Mouse (Mus musculus) hindbrain, embryonic 16.5 days (tissue): ENCODE measurements at regions not wholly inside any gene's neighbourhood (a gene's known extent, or its start where the extent isn't known, plus 50 kb on each side); places are given as distances from the start of the nearest gene placed in this dataset.

ENCODE experiments used
- ATAC-seq: fragments of 200-750 bp; cut with Nextera tagmentation; 2 replicates; pipeline ENCODE4 v1.8.0; 2017; ENCODE audit warnings: moderate TSS enrichment, moderate library complexity
- H3K27ac ChIP-seq: fragments of 300-500 bp; sonication (generic); 2 replicates; pipeline ENCODE4 v1.5.1; 2014; ENCODE audit warnings: low read depth, mild to moderate bottlenecking, control low read depth, low read length, moderate library complexity
- H3K27me3 ChIP-seq: fragments of 300-500 bp; sonication (generic); replicated peaks from 2 replicates; pipeline ENCODE4 v1.6.1; 2014; ENCODE audit warnings: low read length; ENCODE audit not compliant: control insufficient read depth, insufficient read depth
- H3K36me3 ChIP-seq: fragments of 300-500 bp; sonication (generic); 2 replicates; pipeline ENCODE4 v1.6.1; 2014; ENCODE audit warnings: mild to moderate bottlenecking, low read length, moderate library complexity, mixed read lengths; ENCODE audit not compliant: control insufficient read depth, insufficient read depth
- H3K4me1 ChIP-seq: fragments of 300-500 bp; sonication (generic); 2 replicates; pipeline ENCODE4 v1.6.1; 2014; ENCODE audit warnings: low read depth, low read length; ENCODE audit not compliant: control insufficient read depth, insufficient read depth
- H3K4me2 ChIP-seq: fragments of 300-500 bp; sonication (generic); 2 replicates; pipeline ENCODE4 v1.6.1; 2014; ENCODE audit warnings: mild to moderate bottlenecking, low read length, control low read depth, moderate library complexity
- H3K4me3 ChIP-seq: fragments of 300-500 bp; sonication (generic); 2 replicates; pipeline ENCODE4 v1.5.1; 2014; ENCODE audit warnings: mild to moderate bottlenecking, low read length, control low read depth, moderate library complexity
- H3K9ac ChIP-seq: fragments of 300-500 bp; sonication (generic); 2 replicates; pipeline ENCODE4 v1.6.1; 2014; ENCODE audit warnings: low read depth, mild to moderate bottlenecking, control low read depth, low read length, moderate library complexity
- H3K9me3 ChIP-seq: fragments of 300-500 bp; sonication (generic); 2 replicates; pipeline ENCODE4 v1.6.1; 2014; ENCODE audit warnings: mild to moderate bottlenecking, low read length, moderate library complexity; ENCODE audit not compliant: control insufficient read depth
- WGBS: fragments of 180-500 bp; shearing (Covaris S2); extraction: QIAGEN DNeasy Blood & Tissue Kit; methylation state at CpG from one replicate; pipeline ENCODE4 v1.1.7; 2014; 5-methylcytosine and 5-hydroxymethylcytosine counted together

DNA sequence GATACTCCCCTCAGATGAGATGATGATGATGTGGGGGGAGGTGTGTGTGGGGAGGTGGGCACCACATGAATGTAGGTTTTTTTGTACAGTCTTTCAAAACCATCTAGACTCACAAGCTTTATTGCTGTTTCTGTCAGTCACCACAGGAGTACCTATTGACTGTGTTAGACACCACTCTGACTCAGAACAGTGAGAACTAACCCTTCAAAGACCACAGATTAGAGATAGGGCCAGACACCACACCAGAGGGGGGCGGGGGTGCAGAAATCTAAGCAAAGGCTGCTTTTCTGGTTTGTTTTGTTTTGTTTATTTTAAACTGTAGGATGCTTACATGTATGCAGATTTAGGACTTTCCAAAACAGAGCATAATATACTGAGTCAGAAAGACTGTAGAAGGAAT is 1594.0 kb downstream of the 4930444P10Rik start:
- Histone ChIP-seq H3K9ac (no peak overlapping the region), H3K9me3 (no peaks in the 10 kb centered on the region), H3K27ac (no peak overlapping the region), H3K4me3 (no peak overlapping the region), H3K36me3 (no peaks in the 10 kb centered on the region), H3K4me2 (no peak overlapping the region), H3K4me1 (no peaks in the 10 kb centered on the region), H3K27me3 (peaks cover 8% of the 10 kb centered on the region)
- 83% methylated on average over 1 of the region's 1 CpGs for WGBS
- no peak for ATAC-seq

DNA sequence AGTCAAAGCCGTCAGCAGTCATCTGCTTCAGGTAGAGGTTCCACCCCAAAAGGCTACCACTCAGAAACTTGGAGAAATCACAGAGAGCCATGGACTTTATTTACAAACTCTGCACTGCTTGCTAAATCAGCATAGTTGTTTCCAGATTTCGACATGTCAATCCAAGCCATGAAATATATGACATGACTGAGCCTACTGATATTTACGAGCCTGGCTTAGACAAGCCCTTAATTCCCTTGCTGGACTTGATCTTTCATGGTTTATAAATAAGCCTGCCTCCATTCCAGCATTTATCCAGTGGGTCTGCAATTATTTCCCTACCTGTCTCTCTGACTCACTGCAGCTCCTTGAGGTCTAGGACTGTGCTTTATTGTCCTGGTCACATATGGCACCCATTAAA is 1603.1 kb downstream of the 4930444P10Rik start:
- H3K4me3 ChIP-seq: no peak overlapping the region
- WGBS: 85% methylated on average over 3 of the region's 3 CpGs
- H3K27ac ChIP-seq: no peak overlapping the region
- H3K27me3 ChIP-seq: no peaks in the 10 kb centered on the region
- no peak for ATAC-seq
- no peak overlapping the region for H3K9ac ChIP-seq
- no peaks in the 10 kb centered on the region for H3K4me1 ChIP-seq
- H3K36me3 ChIP-seq: no peaks in the 10 kb centered on the region
- no peak overlapping the region for H3K4me2 ChIP-seq
- H3K9me3 ChIP-seq: no peaks in the 10 kb centered on the region

DNA sequence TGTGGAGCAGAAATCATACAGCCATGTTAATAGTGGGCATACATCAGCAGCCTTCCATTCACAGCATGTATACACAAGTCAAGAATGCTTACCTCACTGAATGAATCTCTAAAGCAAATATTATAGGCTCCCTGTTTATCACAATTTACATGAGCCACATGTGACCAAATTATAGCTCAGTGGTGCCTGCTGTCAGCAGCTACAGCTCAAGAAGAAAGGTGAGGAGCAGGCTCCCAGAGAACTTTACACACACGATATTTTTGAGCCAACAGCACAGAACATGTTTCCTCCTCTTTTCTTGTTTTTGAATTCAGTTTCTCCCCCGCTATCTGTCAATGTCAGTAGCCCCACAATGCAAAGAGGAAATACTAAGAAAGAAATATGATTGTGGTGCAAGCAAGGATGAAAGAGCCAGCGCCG is 1605.4 kb downstream of the 4930444P10Rik start:
- H3K27ac ChIP-seq: no peak overlapping the region
- no peaks in the 10 kb centered on the region for H3K4me1 ChIP-seq
- no peak overlapping the region for H3K4me3 ChIP-seq
- no peak overlapping the region for H3K4me2 ChIP-seq
- H3K27me3 ChIP-seq: no peaks in the 10 kb centered on the region
- 47% methylated on average over 4 of the region's 4 CpGs for WGBS
- no peaks in the 10 kb centered on the region for H3K36me3 ChIP-seq
- H3K9me3 ChIP-seq: no peaks in the 10 kb centered on the region
- no peak overlapping the region for H3K9ac ChIP-seq
- no peak for ATAC-seq

DNA sequence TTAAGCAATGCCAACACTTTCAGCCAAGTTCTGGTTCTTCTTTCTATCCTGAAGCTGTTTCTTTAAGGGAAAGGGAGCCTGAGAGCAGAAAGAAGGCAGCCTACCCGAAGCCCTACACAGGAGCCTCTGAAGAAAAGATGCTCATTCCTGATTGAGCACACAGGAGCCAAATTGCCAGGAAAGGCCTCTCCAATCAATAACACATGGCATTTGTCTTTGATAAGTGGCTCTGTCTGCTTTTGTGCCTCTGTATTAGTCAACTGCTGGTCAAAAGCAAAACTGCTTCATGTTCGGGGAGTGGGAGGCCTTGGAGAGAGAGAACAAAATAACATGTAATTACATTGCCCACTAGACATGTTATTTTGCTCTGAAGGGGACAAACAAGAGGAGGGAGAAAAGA is 1607.4 kb downstream of the 4930444P10Rik start:
- no peaks in the 10 kb centered on the region for H3K9me3 ChIP-seq
- WGBS: 50% methylated on average over 2 of the region's 2 CpGs
- ATAC-seq: no peak
- no peaks in the 10 kb centered on the region for H3K4me1 ChIP-seq
- no peak overlapping the region for H3K4me3 ChIP-seq
- no peaks in the 10 kb centered on the region for H3K36me3 ChIP-seq
- H3K4me2 ChIP-seq: no peak overlapping the region
- no peaks in the 10 kb centered on the region for H3K27me3 ChIP-seq
- no peak overlapping the region for H3K27ac ChIP-seq
- no peak overlapping the region for H3K9ac ChIP-seq

DNA sequence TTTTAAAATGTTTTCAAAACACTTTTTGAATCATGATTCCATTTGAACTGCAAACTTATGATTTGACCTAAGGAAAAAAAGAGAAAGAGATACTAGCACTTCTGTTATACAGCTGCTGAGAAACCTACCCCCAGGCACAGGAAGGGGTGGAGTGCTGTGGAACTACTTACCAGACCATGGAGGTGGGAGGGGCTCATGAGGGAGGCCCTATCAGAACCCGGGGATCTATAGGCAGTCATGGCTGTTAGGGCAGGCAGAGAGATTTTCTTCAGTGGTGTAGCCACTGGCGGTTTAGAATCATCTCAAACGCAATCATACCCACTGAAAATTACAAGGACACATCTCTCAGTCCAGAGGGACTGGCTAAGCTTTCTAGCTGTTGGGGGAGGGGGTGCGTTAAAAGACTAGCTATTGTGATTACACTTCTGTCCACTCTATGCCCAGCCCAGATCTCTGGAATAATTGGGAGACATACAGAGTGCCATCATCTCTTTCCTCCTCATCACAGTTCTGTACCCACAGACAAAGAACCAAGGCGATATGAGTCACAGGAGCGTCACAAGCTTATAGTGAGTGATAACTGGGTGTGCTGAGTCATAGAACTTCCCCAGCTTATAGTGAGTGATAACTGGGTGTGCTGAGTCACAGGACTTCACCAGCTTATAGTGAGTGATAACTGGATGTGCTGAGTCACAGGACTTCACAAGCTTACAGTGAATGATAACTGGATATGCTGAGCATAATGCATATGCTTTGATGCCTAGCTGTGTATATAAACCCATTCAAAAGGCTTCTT is 1608.8 kb downstream of the 4930444P10Rik start:
- no peak overlapping the region for H3K4me2 ChIP-seq
- no peaks in the 10 kb centered on the region for H3K9me3 ChIP-seq
- no peaks in the 10 kb centered on the region for H3K36me3 ChIP-seq
- H3K27me3 ChIP-seq: no peaks in the 10 kb centered on the region
- H3K4me3 ChIP-seq: no peak overlapping the region
- no peak overlapping the region for H3K27ac ChIP-seq
- no peak overlapping the region for H3K9ac ChIP-seq
- no peak for ATAC-seq
- no peaks in the 10 kb centered on the region for H3K4me1 ChIP-seq
- 91% methylated on average over 6 of the region's 6 CpGs for WGBS

DNA sequence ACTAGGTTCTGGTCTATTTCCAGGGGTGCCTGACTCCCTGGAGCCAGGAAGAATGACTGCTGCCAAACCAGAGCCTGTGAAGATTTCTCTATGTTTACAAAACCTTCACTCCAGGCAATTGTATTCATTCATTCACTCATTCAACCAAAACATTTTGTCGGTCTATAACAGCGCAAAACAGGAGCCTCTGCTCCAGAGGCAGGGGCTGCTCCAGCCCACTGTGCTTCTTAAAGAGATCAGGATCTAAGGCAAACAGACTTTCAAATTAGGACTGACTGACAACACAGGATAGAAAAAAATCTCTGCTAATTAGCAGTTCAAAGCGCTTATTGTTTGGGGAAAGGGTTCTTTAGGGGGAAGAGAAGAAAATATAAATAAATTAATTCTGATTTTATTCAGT is 1620.8 kb downstream of the 4930444P10Rik start:
- H3K27me3 ChIP-seq: no peaks in the 10 kb centered on the region
- no peak overlapping the region for H3K9ac ChIP-seq
- no peaks in the 10 kb centered on the region for H3K4me1 ChIP-seq
- H3K36me3 ChIP-seq: no peaks in the 10 kb centered on the region
- no peaks in the 10 kb centered on the region for H3K9me3 ChIP-seq
- WGBS: 18% methylated on average over 3 of the region's 3 CpGs
- no peak overlapping the region for H3K4me3 ChIP-seq
- no peak overlapping the region for H3K4me2 ChIP-seq
- H3K27ac ChIP-seq: no peak overlapping the region
- no peak for ATAC-seq

DNA sequence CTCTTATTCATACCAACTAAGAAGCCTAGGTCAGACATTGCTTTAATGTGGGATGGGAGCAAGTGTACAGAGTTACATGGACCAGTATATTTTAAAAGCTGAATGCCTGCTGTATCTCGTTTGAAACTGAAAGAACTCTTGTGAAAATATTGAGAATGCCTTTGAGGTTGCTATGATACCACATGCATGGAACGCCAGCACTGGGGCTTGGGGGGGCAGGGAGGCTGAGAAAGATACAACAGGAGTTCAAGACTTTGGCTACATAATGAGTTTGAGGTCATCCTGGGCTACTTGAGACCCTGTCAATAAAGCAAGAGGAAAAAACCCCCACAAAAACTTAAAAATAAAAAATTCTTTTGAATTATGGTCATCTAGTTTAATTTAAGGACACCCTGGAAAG is 1621.6 kb downstream of the 4930444P10Rik start:
- Histone ChIP-seq H3K4me1 (no peaks in the 10 kb centered on the region), H3K4me3 (no peak overlapping the region), H3K27ac (no peak overlapping the region), H3K36me3 (no peaks in the 10 kb centered on the region), H3K27me3 (no peaks in the 10 kb centered on the region), H3K4me2 (no peak overlapping the region), H3K9ac (no peak overlapping the region), H3K9me3 (no peaks in the 10 kb centered on the region)
- ATAC-seq: no peak
- WGBS: 10% methylated on average over 2 of the region's 2 CpGs

DNA sequence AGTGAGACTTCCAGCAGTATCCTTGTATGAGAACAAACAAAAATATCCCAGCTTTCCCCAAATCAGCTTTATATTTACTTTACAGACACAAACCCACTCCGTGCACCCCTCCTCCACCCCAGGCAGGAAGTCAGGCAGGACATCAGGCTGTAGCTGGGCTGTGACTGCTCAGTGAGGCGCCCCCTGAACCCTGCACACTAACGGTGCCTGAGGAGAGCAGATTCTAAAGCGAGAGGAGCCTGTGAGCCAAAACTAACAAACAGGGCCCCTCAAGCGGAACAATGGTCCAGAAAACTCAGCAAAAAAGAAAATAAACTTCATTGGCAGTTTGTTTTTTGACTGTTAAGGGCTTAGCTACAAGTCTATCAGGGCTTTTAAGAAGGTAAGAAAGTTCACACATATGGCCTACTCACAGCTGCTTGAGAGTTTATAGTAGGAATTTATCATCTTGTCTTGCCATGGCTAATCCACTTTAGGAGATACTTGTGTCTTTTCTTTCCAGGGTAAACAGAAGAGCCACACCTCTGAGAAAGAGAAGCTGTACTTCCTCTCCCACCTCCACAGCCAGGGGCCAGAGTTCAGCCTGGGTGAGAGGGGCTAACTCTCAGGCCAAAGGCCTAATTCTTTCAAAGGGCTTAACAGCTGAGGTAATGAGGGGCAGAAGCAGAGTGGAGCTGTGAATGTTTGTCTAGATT is 1628.2 kb downstream of the 4930444P10Rik start:
- ATAC-seq: no peak
- Histone ChIP-seq H3K4me3 (no peak overlapping the region), H3K4me2 (no peak overlapping the region), H3K9ac (no peak overlapping the region), H3K9me3 (no peaks in the 10 kb centered on the region), H3K27me3 (no peaks in the 10 kb centered on the region), H3K36me3 (no peaks in the 10 kb centered on the region), H3K27ac (no peak overlapping the region), H3K4me1 (no peaks in the 10 kb centered on the region)
- WGBS: 16% methylated on average over 5 of the region's 5 CpGs

DNA sequence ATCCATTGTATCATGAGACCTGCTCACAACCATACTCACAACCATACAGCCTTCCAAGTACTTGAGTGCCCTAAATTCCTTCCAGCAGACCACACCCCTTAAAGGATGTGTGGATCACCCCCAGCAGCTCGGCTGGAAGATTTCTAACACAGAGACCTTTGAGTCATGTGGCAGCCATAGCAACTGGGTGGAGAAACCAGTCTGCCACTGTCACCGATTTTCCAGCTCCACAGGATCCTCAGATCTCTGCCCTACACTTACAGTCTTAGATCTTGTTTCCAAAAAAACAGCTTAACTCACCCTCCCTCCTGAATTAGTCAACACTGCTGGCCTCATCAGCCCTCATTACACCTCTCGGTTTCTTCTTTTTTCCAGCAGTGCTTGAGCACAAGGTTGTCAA is 1630.6 kb downstream of the 4930444P10Rik start:
- H3K9me3 ChIP-seq: no peaks in the 10 kb centered on the region
- peak; percentile 20; the same call in 1 of the 2 replicates for ATAC-seq
- no peak overlapping the region for H3K4me2 ChIP-seq
- no peak overlapping the region for H3K9ac ChIP-seq
- H3K4me3 ChIP-seq: no peak overlapping the region
- H3K27me3 ChIP-seq: no peaks in the 10 kb centered on the region
- 35% methylated on average over 3 of the region's 3 CpGs for WGBS
- H3K4me1 ChIP-seq: no peaks in the 10 kb centered on the region
- no peak overlapping the region for H3K27ac ChIP-seq
- H3K36me3 ChIP-seq: no peaks in the 10 kb centered on the region
